Mouse (Mus musculus): Measurements from ENCODE around the gene BC037034. TPM values are rescaled to one million over a fixed set of nuclear protein-coding genes. Genes with fewer than 3 reads are reported as not detected.

BC037034 gene
- polyA plus RNA-seq (2014; fragmentation: Nextera tagmentation; extraction: Ambion mirVana), result 5.6 and 5.8 TPM in 2 replicates

GRCm38 (mm10) chr5:138263260-138264206 is at the start of gene BC037034:
TSS of gene BC037034 (minus strand) at chr5:138264033.
- Histone ChIP-seq H3K27ac (replicated peaks; ENCODE audit: low read depth, low read length) (peak within 1 kb of the TSS; percentile 75), H3K36me3 (ENCODE audit: control insufficient read depth, insufficient read depth, low read length) (peaks cover 48% of the 10 kb centered on the region), H3K4me2 (ENCODE audit: low read depth, low read length) (peak within 1 kb of the TSS; percentile 94), H3K4me1 (ENCODE audit: control insufficient read depth, insufficient read depth, low read length) (peaks cover 14% of the 10 kb centered on the region), H3K9ac (ENCODE audit: low read depth, low read length) (peak within 1 kb of the TSS; percentile 92), H3K9me3 (ENCODE audit: control insufficient read depth, low read length) (no peaks in the 10 kb centered on the region), H3K4me3 (ENCODE audit: low read depth, low read length) (peak within 1 kb of the TSS; percentile 98), H3K27me3 (replicated peaks; ENCODE audit: control insufficient read depth, insufficient read depth, low read length) (no peaks in the 10 kb centered on the region)
- DNase-seq (ENCODE audit: low spot score) (peak; percentile 96), ATAC-seq (ENCODE audit: low read depth) (peak; percentile 94)
- WGBS, result under 1% methylated on average over 43 of the region's 71 CpGs

GRCm38 (mm10) chr5:138312795-138313194 is 49.0 kb upstream of the BC037034 start:
- DNase-seq (ENCODE audit: low spot score), result no peak
- no peaks in the 10 kb centered on the region; the same call in 1 of the 2 replicates for H3K36me3 ChIP-seq (ENCODE audit: control insufficient read depth, insufficient read depth, low read length)
- no peaks in the 10 kb centered on the region for H3K9me3 ChIP-seq (ENCODE audit: control insufficient read depth, low read length)
- no peak overlapping the region for H3K27ac ChIP-seq (replicated peaks; ENCODE audit: low read depth, low read length)
- no peak overlapping the region for H3K9ac ChIP-seq (ENCODE audit: low read depth, low read length)
- no peaks in the 10 kb centered on the region for H3K27me3 ChIP-seq (replicated peaks; ENCODE audit: control insufficient read depth, insufficient read depth, low read length)
- no peak overlapping the region for H3K4me2 ChIP-seq (ENCODE audit: low read depth, low read length)
- H3K4me1 ChIP-seq (ENCODE audit: control insufficient read depth, insufficient read depth, low read length), result no peaks in the 10 kb centered on the region
- 90% methylated on average over 3 of the region's 3 CpGs for WGBS
- ATAC-seq (ENCODE audit: low read depth), result no peak
- no peak overlapping the region for H3K4me3 ChIP-seq (ENCODE audit: low read depth, low read length)

- WGBS, result 82% methylated on average over 2 of the region's 2 CpGs
- no peak overlapping the region for H3K4me2 ChIP-seq (ENCODE audit: low read depth, low read length)
Observed at GRCm38 (mm10) chr5:138299613-138300012, 35.8 kb upstream of the BC037034 start.

GRCm38 (mm10) chr5:138294158-138294557 is 30.3 kb upstream of the BC037034 start:
- Histone ChIP-seq H3K4me2 (ENCODE audit: low read depth, low read length) (no peak overlapping the region), H3K27ac (replicated peaks; ENCODE audit: low read depth, low read length) (no peak overlapping the region), H3K27me3 (replicated peaks; ENCODE audit: control insufficient read depth, insufficient read depth, low read length) (no peaks in the 10 kb centered on the region), H3K36me3 (ENCODE audit: control insufficient read depth, insufficient read depth, low read length) (no peaks in the 10 kb centered on the region), H3K4me1 (ENCODE audit: control insufficient read depth, insufficient read depth, low read length) (no peaks in the 10 kb centered on the region), H3K9ac (ENCODE audit: low read depth, low read length) (no peak overlapping the region), H3K9me3 (ENCODE audit: control insufficient read depth, low read length) (no peaks in the 10 kb centered on the region), H3K4me3 (ENCODE audit: low read depth, low read length) (no peak overlapping the region)
- ATAC-seq (ENCODE audit: low read depth), result no peak
- no peak for DNase-seq (ENCODE audit: low spot score)

More at GRCm38 (mm10) chr5:138299613-138300012, 35.8 kb upstream of the BC037034 start:
- H3K9me3 ChIP-seq (ENCODE audit: control insufficient read depth, low read length), result no peaks in the 10 kb centered on the region
- ATAC-seq (ENCODE audit: low read depth) (no peak), DNase-seq (ENCODE audit: low spot score) (no peak)
- H3K36me3 ChIP-seq (ENCODE audit: control insufficient read depth, insufficient read depth, low read length), result no peaks in the 10 kb centered on the region
- no peak overlapping the region for H3K4me3 ChIP-seq (ENCODE audit: low read depth, low read length)
- H3K27ac ChIP-seq (replicated peaks; ENCODE audit: low read depth, low read length), result no peak overlapping the region
- no peak overlapping the region for H3K9ac ChIP-seq (ENCODE audit: low read depth, low read length)
- no peaks in the 10 kb centered on the region for H3K4me1 ChIP-seq (ENCODE audit: control insufficient read depth, insufficient read depth, low read length)
- no peaks in the 10 kb centered on the region for H3K27me3 ChIP-seq (replicated peaks; ENCODE audit: control insufficient read depth, insufficient read depth, low read length)

- H3K27me3 ChIP-seq (replicated peaks; ENCODE audit: control insufficient read depth, insufficient read depth, low read length), result no peaks in the 10 kb centered on the region
Observed at GRCm38 (mm10) chr5:138291638-138292037, 27.8 kb upstream of the BC037034 start.

GRCm38 (mm10) chr5:138287861-138288260 is 24.0 kb upstream of the BC037034 start:
- ATAC-seq (ENCODE audit: low read depth) (no peak), DNase-seq (ENCODE audit: low spot score) (no peak)
- Histone ChIP-seq H3K9me3 (ENCODE audit: control insufficient read depth, low read length) (no peaks in the 10 kb centered on the region), H3K9ac (ENCODE audit: low read depth, low read length) (no peak overlapping the region), H3K4me1 (ENCODE audit: control insufficient read depth, insufficient read depth, low read length) (no peaks in the 10 kb centered on the region), H3K36me3 (ENCODE audit: control insufficient read depth, insufficient read depth, low read length) (no peaks in the 10 kb centered on the region), H3K27ac (replicated peaks; ENCODE audit: low read depth, low read length) (no peak overlapping the region), H3K4me3 (ENCODE audit: low read depth, low read length) (no peak overlapping the region), H3K4me2 (ENCODE audit: low read depth, low read length) (no peak overlapping the region), H3K27me3 (replicated peaks; ENCODE audit: control insufficient read depth, insufficient read depth, low read length) (no peaks in the 10 kb centered on the region)
- WGBS, result 79% methylated on average over 3 of the region's 3 CpGs

More at GRCm38 (mm10) chr5:138291638-138292037, 27.8 kb upstream of the BC037034 start:
- Histone ChIP-seq H3K27ac (replicated peaks; ENCODE audit: low read depth, low read length) (no peak overlapping the region), H3K9ac (ENCODE audit: low read depth, low read length) (no peak overlapping the region), H3K4me1 (ENCODE audit: control insufficient read depth, insufficient read depth, low read length) (no peaks in the 10 kb centered on the region), H3K9me3 (ENCODE audit: control insufficient read depth, low read length) (no peaks in the 10 kb centered on the region), H3K36me3 (ENCODE audit: control insufficient read depth, insufficient read depth, low read length) (no peaks in the 10 kb centered on the region), H3K4me2 (ENCODE audit: low read depth, low read length) (no peak overlapping the region), H3K4me3 (ENCODE audit: low read depth, low read length) (no peak overlapping the region)
- DNase-seq (ENCODE audit: low spot score) (no peak), ATAC-seq (ENCODE audit: low read depth) (no peak)
- WGBS, result 83% methylated on average over 1 of the region's 1 CpGs

- WGBS, result 64% methylated on average over 1 of the region's 1 CpGs
- no peaks in the 10 kb centered on the region for H3K27me3 ChIP-seq (replicated peaks; ENCODE audit: control insufficient read depth, insufficient read depth, low read length)
- peaks cover 7% of the 10 kb centered on the region for H3K4me1 ChIP-seq (ENCODE audit: control insufficient read depth, insufficient read depth, low read length)
- H3K27ac ChIP-seq (replicated peaks; ENCODE audit: low read depth, low read length), result no peak overlapping the region
- DNase-seq (ENCODE audit: low spot score) (no peak), ATAC-seq (ENCODE audit: low read depth) (no peak)
- no peak overlapping the region for H3K4me2 ChIP-seq (ENCODE audit: low read depth, low read length)
- H3K4me3 ChIP-seq (ENCODE audit: low read depth, low read length), result no peak overlapping the region
- no peaks in the 10 kb centered on the region for H3K36me3 ChIP-seq (ENCODE audit: control insufficient read depth, insufficient read depth, low read length)
- H3K9ac ChIP-seq (ENCODE audit: low read depth, low read length), result no peak overlapping the region
- 0 out of 2 replicates have a peak, but pooled peaks cover 8% of the 10 kb centered on the region for H3K9me3 ChIP-seq (ENCODE audit: control insufficient read depth, low read length)
Observed at GRCm38 (mm10) chr5:138283540-138283939, 19.7 kb upstream of the BC037034 start.

GRCm38 (mm10) chr5:138281798-138282197 is 18.0 kb upstream of the BC037034 start:
- no peak for ATAC-seq (ENCODE audit: low read depth)
- Histone ChIP-seq H3K9me3 (ENCODE audit: control insufficient read depth, low read length) (0 out of 2 replicates have a peak, but pooled peaks cover 8% of the 10 kb centered on the region), H3K9ac (ENCODE audit: low read depth, low read length) (no peak overlapping the region), H3K27me3 (replicated peaks; ENCODE audit: control insufficient read depth, insufficient read depth, low read length) (no peaks in the 10 kb centered on the region), H3K27ac (replicated peaks; ENCODE audit: low read depth, low read length) (no peak overlapping the region), H3K36me3 (ENCODE audit: control insufficient read depth, insufficient read depth, low read length) (peaks cover 8% of the 10 kb centered on the region), H3K4me2 (ENCODE audit: low read depth, low read length) (no peak overlapping the region), H3K4me1 (ENCODE audit: control insufficient read depth, insufficient read depth, low read length) (peaks cover 13% of the 10 kb centered on the region), H3K4me3 (ENCODE audit: low read depth, low read length) (no peak overlapping the region)
- WGBS, result 87% methylated on average over 2 of the region's 2 CpGs
- DNase-seq (ENCODE audit: low spot score), result no peak
